Mouse (Mus musculus): ENCODE measurements around the gene Sprtn.

DNA sequence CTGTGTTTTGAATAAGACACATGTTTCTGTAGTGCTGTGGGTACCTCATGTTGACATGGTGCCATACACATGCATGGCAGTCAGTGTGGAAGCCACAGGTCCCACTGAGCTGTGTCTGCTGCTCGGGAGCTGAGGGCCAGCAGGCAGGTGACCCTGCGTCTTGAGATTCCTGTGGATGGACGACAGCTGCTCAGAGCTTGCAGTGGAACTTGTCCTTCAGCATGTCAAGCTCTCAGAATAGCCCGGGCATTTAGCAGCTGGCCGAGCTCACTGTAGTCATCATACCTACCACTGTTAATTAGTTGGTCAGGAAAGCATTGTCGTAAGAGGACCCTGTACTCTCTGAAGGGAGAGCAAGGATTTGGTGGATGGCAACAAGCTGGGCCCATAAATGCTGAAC, 28.0 kb upstream of the Sprtn start:
- TF ChIP-seq FLI1 (IDR thresholded peaks at IDR 0.05; ENCODE audit: low read length) = no peak
- TF ChIP-seq GATA1 (IDR thresholded peaks at IDR 0.05; ENCODE audit: borderline replicate concordance, low read length) = no peak

All from megakaryocyte, embryonic 14.5 days (primary cell).